Mouse (Mus musculus) forebrain, postnatal 0 days (tissue): ENCODE measurements around the gene 4833423E24Rik. TPM values are rescaled to one million over a fixed set of nuclear protein-coding genes. Genes with fewer than 3 reads are reported as not detected.

ENCODE experiments used
- ATAC-seq: fragments of 200-750 bp; cut with Nextera tagmentation; 2 replicates; pipeline ENCODE4 v1.8.0; 2017; ENCODE audit warnings: mild to moderate bottlenecking, moderate library complexity
- DNase-seq: peaks from one replicate; pipeline ENCODE4 v3.0.0-alpha.2; 2015
- H3K27ac ChIP-seq: fragments of 300-500 bp; sonication (generic); 2 replicates; pipeline ENCODE4 v1.5.1; 2014; ENCODE audit warnings: low read depth, mild to moderate bottlenecking, antibody characterized with exemption, low read length, moderate library complexity, mixed read lengths
- H3K27me3 ChIP-seq: fragments of 300-500 bp; sonication (generic); 2 replicates; pipeline ENCODE4 v1.6.1; 2014; ENCODE audit warnings: mild to moderate bottlenecking, low read length, mixed read lengths; ENCODE audit not compliant: insufficient read depth
- H3K36me3 ChIP-seq: fragments of 300-500 bp; sonication (generic); 2 replicates; pipeline ENCODE4 v1.6.1; 2014; ENCODE audit warnings: mild to moderate bottlenecking, moderate library complexity; ENCODE audit not compliant: insufficient read depth
- H3K4me1 ChIP-seq: fragments of 300-500 bp; sonication (generic); 2 replicates; pipeline ENCODE4 v1.6.1; 2014; ENCODE audit warnings: antibody characterized with exemption; ENCODE audit not compliant: insufficient read depth
- H3K4me2 ChIP-seq: fragments of 300-500 bp; sonication (generic); 2 replicates; pipeline ENCODE4 v1.6.1; 2014; ENCODE audit warnings: low read depth, mild to moderate bottlenecking, moderate library complexity
- H3K4me3 ChIP-seq: fragments of 300-500 bp; sonication (generic); 2 replicates; pipeline ENCODE4 v1.5.1; 2014; ENCODE audit warnings: low read depth, low read length, mixed read lengths
- H3K9ac ChIP-seq: fragments of 300-500 bp; sonication (generic); 2 replicates; pipeline ENCODE4 v1.6.1; 2014; ENCODE audit warnings: mild to moderate bottlenecking
- H3K9me3 ChIP-seq: fragments of 300-500 bp; sonication (generic); 2 replicates; pipeline ENCODE4 v1.6.1; 2016; ENCODE audit warnings: low read length
- CTCF ChIP-seq: sonication (generic); IDR thresholded peaks from 2 replicates; pipeline ENCODE4 v1.5.1; 2016; ENCODE audit warnings: antibody characterized with exemption, control low read depth, low read depth
- WGBS: fragments of 180-500 bp; shearing (Covaris S2); extraction: QIAGEN DNeasy Blood & Tissue Kit; methylation state at CpG from one replicate; pipeline ENCODE4 v1.1.7; 2014; 5-methylcytosine and 5-hydroxymethylcytosine counted together
- polyA plus RNA-seq: library from polyadenylated mRNA; unstranded; fragments of >200 nt; fragmentation: Nextera tagmentation; extraction: Ambion mirVana; gene quantifications from 2 replicates; pipeline ENCODE4 v1.2.1, GENCODE M21; 2015
- total RNA-seq: library from RNA; depleted of rRNA; stranded (reverse); fragments of >200 nt; gene quantifications from 2 replicates; pipeline ENCODE4 v1.2.3, GENCODE M21; 2014; rRNA removed

Gene 4833423E24Rik
- total and polyA plus RNA-seq, 2 experiments from 2014 or later = 0.39 to 0.52 TPM

- no peak overlapping the region for H3K27ac ChIP-seq
- 87% methylated on average over 10 of the region's 10 CpGs for WGBS
- DNase-seq (no peak), ATAC-seq (no peak)
- no peaks in the 10 kb centered on the region for H3K27me3 ChIP-seq
- H3K4me1 ChIP-seq = no peaks in the 10 kb centered on the region
- no peaks in the 10 kb centered on the region for H3K9me3 ChIP-seq
- no peaks in the 10 kb centered on the region for H3K36me3 ChIP-seq
- H3K4me2 ChIP-seq = no peak overlapping the region
- H3K4me3 ChIP-seq = no peak overlapping the region
- no peak overlapping the region for H3K9ac ChIP-seq
- no peak for TF ChIP-seq CTCF
These were observed 532 bp downstream of the 4833423E24Rik start for GRCm38 (mm10) chr2:85518292-85518691.

GRCm38 (mm10) chr2:85510376-85510775 lies 8.4 kb downstream of the 4833423E24Rik start:
- Histone ChIP-seq H3K36me3 (no peaks in the 10 kb centered on the region), H3K9me3 (no peaks in the 10 kb centered on the region), H3K4me2 (no peak overlapping the region), H3K27me3 (no peaks in the 10 kb centered on the region), H3K27ac (no peak overlapping the region), H3K9ac (no peak overlapping the region), H3K4me3 (no peak overlapping the region), H3K4me1 (no peaks in the 10 kb centered on the region)
- DNase-seq = no peak
- no peak for ATAC-seq
- no peak for TF ChIP-seq CTCF
- whole genome bisulfite sequencing = 86% methylated on average over 3 of the region's 3 CpGs

- H3K27me3 ChIP-seq = no peaks in the 10 kb centered on the region
- no peak for TF ChIP-seq CTCF
These were observed 28.4 kb downstream of the 4833423E24Rik start for GRCm38 (mm10) chr2:85490396-85490795.

GRCm38 (mm10) chr2:85466801-85467325 lies 52.0 kb downstream of the 4833423E24Rik start:
- Histone ChIP-seq H3K27ac (no peak overlapping the region), H3K4me1 (no peaks in the 10 kb centered on the region), H3K4me3 (no peak overlapping the region), H3K9me3 (no peaks in the 10 kb centered on the region), H3K9ac (no peak overlapping the region), H3K4me2 (no peak overlapping the region), H3K27me3 (no peaks in the 10 kb centered on the region), H3K36me3 (no peaks in the 10 kb centered on the region)
- DNase-seq (no peak), ATAC-seq (no peak)
- TF ChIP-seq CTCF = no peak
- 76% methylated on average over 3 of the region's 3 CpGs for WGBS

More at GRCm38 (mm10) chr2:85490396-85490795, 28.4 kb downstream of the 4833423E24Rik start:
- no peak overlapping the region for H3K27ac ChIP-seq
- ATAC-seq = no peak
- H3K9me3 ChIP-seq = no peaks in the 10 kb centered on the region
- H3K9ac ChIP-seq = no peak overlapping the region
- H3K4me2 ChIP-seq = no peak overlapping the region
- H3K4me1 ChIP-seq = no peaks in the 10 kb centered on the region
- no peak for DNase-seq
- 80% methylated on average over 5 of the region's 5 CpGs for WGBS
- no peak overlapping the region for H3K4me3 ChIP-seq
- no peaks in the 10 kb centered on the region for H3K36me3 ChIP-seq

GRCm38 (mm10) chr2:85443539-85443938 lies 75.3 kb downstream of the 4833423E24Rik start, which contains the start of gene Olfr995:
TSS of gene Olfr995 (minus strand) at chr2:85443639.
- Histone ChIP-seq H3K4me1 (no peaks in the 10 kb centered on the region), H3K36me3 (no peaks in the 10 kb centered on the region), H3K27ac (no peak within 1 kb of the TSS), H3K4me3 (no peak within 1 kb of the TSS), H3K27me3 (no peaks in the 10 kb centered on the region), H3K4me2 (no peak within 1 kb of the TSS), H3K9me3 (no peaks in the 10 kb centered on the region), H3K9ac (no peak within 1 kb of the TSS)
- no peak for TF ChIP-seq CTCF
- ATAC-seq (no peak), DNase-seq (no peak)
- WGBS = 11% methylated on average over 1 of the region's 1 CpGs

- no peak for ATAC-seq
- Histone ChIP-seq H3K4me3 (no peak overlapping the region), H3K36me3 (no peaks in the 10 kb centered on the region), H3K27ac (no peak overlapping the region), H3K9ac (no peak overlapping the region), H3K4me1 (no peaks in the 10 kb centered on the region), H3K27me3 (no peaks in the 10 kb centered on the region), H3K9me3 (no peaks in the 10 kb centered on the region), H3K4me2 (no peak overlapping the region)
- no peak for TF ChIP-seq CTCF
- DNase-seq = no peak
These were observed 76.3 kb downstream of the 4833423E24Rik start for GRCm38 (mm10) chr2:85442546-85442945.

GRCm38 (mm10) chr2:85436351-85436750 lies 82.5 kb downstream of the 4833423E24Rik start, which contains the start of gene Olfr994:
TSS of gene Olfr994 (minus strand) at chr2:85436451.
- ATAC-seq (no peak), DNase-seq (no peak)
- TF ChIP-seq CTCF = no peak
- Histone ChIP-seq H3K9me3 (no peaks in the 10 kb centered on the region), H3K4me2 (no peak within 1 kb of the TSS), H3K9ac (no peak within 1 kb of the TSS), H3K27ac (no peak within 1 kb of the TSS), H3K27me3 (no peaks in the 10 kb centered on the region), H3K36me3 (no peaks in the 10 kb centered on the region), H3K4me1 (no peaks in the 10 kb centered on the region), H3K4me3 (no peak within 1 kb of the TSS)
- WGBS = 90% methylated on average over 3 of the region's 3 CpGs

Other genes with a start within 250 kb of the 4833423E24Rik start
- gene Olfr987, start 179.7 kb downstream of the 4833423E24Rik start, total RNA-seq = not detected in 2 replicates
- gene Olfr987, start 179.7 kb downstream of the 4833423E24Rik start, polyA plus RNA-seq = not detected in 2 replicates
- gene Olfr988, start 155.8 kb downstream of the 4833423E24Rik start, total RNA-seq = not detected in 2 replicates
- not detected in 2 replicates for gene Olfr988, start 155.8 kb downstream of the 4833423E24Rik start, polyA plus RNA-seq
- not detected in 2 replicates for gene Olfr992, start 109.6 kb downstream of the 4833423E24Rik start, total RNA-seq
- gene Olfr992, start 109.6 kb downstream of the 4833423E24Rik start, polyA plus RNA-seq = not detected in 2 replicates
- gene Olfr993, start 104.1 kb downstream of the 4833423E24Rik start, total RNA-seq = not detected in 2 replicates
- gene Olfr993, start 104.1 kb downstream of the 4833423E24Rik start, polyA plus RNA-seq = not detected in 2 replicates
- not detected in 2 replicates for gene Olfr994, start 82.6 kb downstream of the 4833423E24Rik start, total RNA-seq
- not detected in 2 replicates for gene Olfr994, start 82.6 kb downstream of the 4833423E24Rik start, polyA plus RNA-seq
- gene Olfr995, start 75.4 kb downstream of the 4833423E24Rik start, total RNA-seq = not detected in 2 replicates
- gene Olfr995, start 75.4 kb downstream of the 4833423E24Rik start, polyA plus RNA-seq = not detected in 2 replicates
- gene Olfr996, start 60.2 kb upstream of the 4833423E24Rik start, total RNA-seq = not detected in 2 replicates
- gene Olfr996, start 60.2 kb upstream of the 4833423E24Rik start, polyA plus RNA-seq = not detected in 2 replicates
- not detected in 2 replicates for gene Olfr998, start 69.9 kb upstream of the 4833423E24Rik start, total RNA-seq
- gene Olfr998, start 69.9 kb upstream of the 4833423E24Rik start, polyA plus RNA-seq = not detected in 2 replicates
- not detected in 2 replicates for gene Olfr1000, start 92.9 kb upstream of the 4833423E24Rik start, total RNA-seq
- gene Olfr1000, start 92.9 kb upstream of the 4833423E24Rik start, polyA plus RNA-seq = not detected in 2 replicates
- not detected in 2 replicates for gene Olfr1002, start 131.7 kb upstream of the 4833423E24Rik start, total RNA-seq
- not detected in 2 replicates for gene Olfr1002, start 131.7 kb upstream of the 4833423E24Rik start, polyA plus RNA-seq
- not detected in 2 replicates for gene Olfr154, start 145.4 kb upstream of the 4833423E24Rik start, total RNA-seq
- not detected in 2 replicates for gene Olfr154, start 145.4 kb upstream of the 4833423E24Rik start, polyA plus RNA-seq
- not detected in 2 replicates for gene Olfr1006, start 159.7 kb upstream of the 4833423E24Rik start, total RNA-seq
- not detected in 2 replicates for gene Olfr1006, start 159.7 kb upstream of the 4833423E24Rik start, polyA plus RNA-seq
- gene Olfr1008, start 170.4 kb upstream of the 4833423E24Rik start, total RNA-seq = not detected in 2 replicates
- gene Olfr1008, start 170.4 kb upstream of the 4833423E24Rik start, polyA plus RNA-seq = not detected in 2 replicates
- gene Olfr1009, start 196.4 kb upstream of the 4833423E24Rik start, total RNA-seq = not detected in 2 replicates
- not detected in 2 replicates for gene Olfr1009, start 196.4 kb upstream of the 4833423E24Rik start, polyA plus RNA-seq
- gene Olfr1012, start 243.7 kb upstream of the 4833423E24Rik start, total RNA-seq = not detected in 2 replicates
- gene Olfr1012, start 243.7 kb upstream of the 4833423E24Rik start, polyA plus RNA-seq = not detected in 2 replicates
- not detected in 2 replicates for gene Olfr1013, start 248.1 kb upstream of the 4833423E24Rik start, total RNA-seq
- gene Olfr1013, start 248.1 kb upstream of the 4833423E24Rik start, polyA plus RNA-seq = not detected in 2 replicates